Mouse (Mus musculus): ENCODE measurements around the gene Boll. TPM values are rescaled to one million over a fixed set of nuclear protein-coding genes. Genes with fewer than 3 reads are reported as not detected.
"Not testable (repeated sequence)": the region's sequence is repeated elsewhere in the genome, so short reads cannot be mapped to it uniquely, and the experiment has no call there.

Boll gene
- polyA plus RNA-seq, 1 experiment from 2014 or later = 2.0 TPM

DNA sequence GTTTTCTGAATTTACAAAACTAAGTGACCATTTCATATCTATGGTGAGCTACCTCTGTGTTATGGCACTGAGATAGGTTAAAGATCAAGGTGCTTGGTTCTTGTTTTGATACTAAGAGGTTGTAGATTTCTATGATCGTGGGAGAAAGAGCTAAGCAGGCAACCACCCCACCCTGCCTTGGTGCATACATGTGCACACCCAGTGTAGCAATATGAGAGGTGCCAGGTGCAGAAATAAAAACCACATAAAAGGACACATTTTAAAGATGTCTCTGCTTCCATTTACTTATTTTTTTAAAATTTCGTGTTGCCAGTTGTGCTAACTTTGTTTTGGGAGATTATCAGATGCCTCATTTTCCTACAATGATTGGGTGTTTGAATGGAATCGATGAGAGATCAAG lies 9.4 kb upstream of the Boll start:
- WGBS = 80% methylated on average over 3 of the region's 3 CpGs
- Histone ChIP-seq H3K9me3 (no peaks in the 10 kb centered on the region), H3K4me3 (no peak overlapping the region), H3K27ac (no peak overlapping the region), H3K4me1 (no peaks in the 10 kb centered on the region), H3K27me3 (no peaks in the 10 kb centered on the region), H3K9ac (no peak overlapping the region), H3K36me3 (no peaks in the 10 kb centered on the region), H3K4me2 (no peak overlapping the region)
- ATAC-seq (ENCODE audit: insufficient number of reproducible peaks, low FRiP score, low TSS enrichment, low read depth) = no peak

DNA sequence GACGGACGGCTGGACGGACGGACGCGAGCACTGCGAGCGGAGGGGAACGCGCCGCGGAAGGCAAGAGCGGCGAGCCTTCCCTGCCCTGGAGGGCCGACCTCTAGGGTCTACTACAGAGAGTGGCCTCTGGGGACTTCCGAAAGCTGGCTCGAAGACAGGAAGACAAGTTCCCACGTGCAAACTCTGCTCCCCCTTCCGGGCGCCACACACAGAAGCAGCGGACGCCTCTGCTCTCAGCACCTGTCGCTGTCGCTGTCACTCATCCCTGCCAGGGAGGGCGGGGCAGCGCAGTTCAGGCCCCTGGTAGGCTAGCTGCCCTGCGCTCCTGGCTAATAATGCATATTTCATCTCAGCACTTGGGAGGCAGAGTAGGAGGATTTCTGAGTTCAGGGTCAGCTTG lies 317 bp upstream of the Boll start:
- ATAC-seq (ENCODE audit: insufficient number of reproducible peaks, low FRiP score, low TSS enrichment, low read depth) = no peak
- Histone ChIP-seq H3K9me3 (peaks cover 4% of the 10 kb centered on the region; the same call in 1 of the 2 replicates), H3K4me2 (peak overlapping the region; percentile 70), H3K4me1 (peaks cover 12% of the 10 kb centered on the region), H3K27ac (no peak overlapping the region), H3K4me3 (peak overlapping the region; percentile 50), H3K9ac (no peak overlapping the region), H3K27me3 (peaks cover 27% of the 10 kb centered on the region), H3K36me3 (no peaks in the 10 kb centered on the region)
- WGBS = 1% methylated on average over 27 of the region's 27 CpGs

DNA sequence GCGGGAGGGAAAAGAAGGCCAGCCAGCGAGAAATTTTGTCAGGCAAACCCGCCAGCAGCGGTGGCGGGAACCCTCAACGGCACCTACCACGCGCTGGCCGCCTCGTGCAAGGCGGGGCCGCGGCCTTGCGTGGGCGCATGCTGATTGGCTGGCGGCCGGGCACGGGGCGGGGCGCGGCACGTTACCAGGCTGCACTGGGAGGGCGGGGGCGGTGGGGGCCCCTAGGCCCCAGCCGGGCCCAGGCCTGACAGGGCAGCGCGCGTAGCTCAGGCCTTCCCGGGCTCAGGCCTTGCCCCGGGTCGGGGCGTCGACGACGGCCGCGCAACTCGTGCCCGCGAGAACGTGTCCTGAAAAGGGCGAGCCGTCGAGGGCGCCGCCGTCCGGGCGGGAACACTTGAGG lies 635 bp downstream of the Boll start:
- peaks cover 27% of the 10 kb centered on the region for H3K27me3 ChIP-seq
- ATAC-seq (ENCODE audit: insufficient number of reproducible peaks, low FRiP score, low TSS enrichment, low read depth) = no peak

DNA sequence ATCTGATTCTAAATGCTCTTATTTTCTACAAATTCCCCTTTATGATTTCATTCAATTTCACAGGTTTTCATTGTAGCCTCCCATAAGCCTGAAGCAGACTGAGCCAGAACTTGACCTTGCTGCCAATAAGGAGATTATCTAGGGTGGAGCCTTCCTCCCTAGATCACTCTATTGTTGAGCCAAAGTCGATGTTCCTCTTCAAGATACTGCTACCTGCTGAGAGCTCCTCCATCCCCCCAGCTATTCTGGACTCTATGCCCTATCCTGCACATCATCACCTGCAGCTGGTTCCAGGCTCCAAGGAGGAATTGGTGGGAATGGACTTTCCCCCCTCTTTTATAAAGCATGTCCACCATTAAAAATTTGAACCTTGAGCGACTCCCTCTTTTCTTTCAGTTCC lies 11.4 kb downstream of the Boll start:
- not testable (repeated sequence) for H3K9ac ChIP-seq; H3K27ac ChIP-seq; H3K9me3 ChIP-seq; H3K4me3 ChIP-seq; H3K36me3 ChIP-seq; H3K27me3 ChIP-seq; H3K4me2 ChIP-seq; ATAC-seq (ENCODE audit: insufficient number of reproducible peaks, low FRiP score, low TSS enrichment, low read depth); H3K4me1 ChIP-seq
- 82% methylated on average over 2 of the region's 2 CpGs for WGBS

More for the DNA sequence above, 635 bp downstream of the Boll start:
- H3K27ac ChIP-seq = no peak overlapping the region
- H3K4me2 ChIP-seq = peak overlapping the region; percentile 70
- peaks cover 12% of the 10 kb centered on the region for H3K4me1 ChIP-seq
- 57% methylated on average over 48 of the region's 49 CpGs for WGBS
- H3K9me3 ChIP-seq = peaks cover 4% of the 10 kb centered on the region; the same call in 1 of the 2 replicates
- H3K36me3 ChIP-seq = no peaks in the 10 kb centered on the region
- H3K4me3 ChIP-seq = peak overlapping the region; percentile 50
- H3K9ac ChIP-seq = no peak overlapping the region

DNA sequence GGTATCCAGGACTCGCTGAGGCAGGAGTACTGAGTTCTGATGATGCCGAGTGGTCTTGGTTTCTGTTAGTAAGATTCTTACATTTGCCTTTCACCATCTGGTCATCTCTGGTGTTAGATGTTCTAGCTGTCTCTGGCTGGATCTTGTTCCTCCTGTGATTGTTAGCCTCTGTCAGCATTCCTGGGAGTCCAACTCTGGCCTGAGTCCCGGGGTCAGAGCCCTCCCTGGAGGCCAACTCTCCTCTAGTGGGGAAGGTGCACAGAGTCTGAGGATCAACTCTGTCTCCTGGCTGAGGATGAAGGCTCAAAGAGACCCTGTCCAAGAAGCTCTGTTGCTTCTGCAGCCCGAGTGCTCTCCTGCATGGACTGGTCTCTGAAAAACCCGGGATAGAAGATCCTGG lies 37.8 kb downstream of the Boll start:
- ATAC-seq (ENCODE audit: insufficient number of reproducible peaks, low FRiP score, low TSS enrichment, low read depth); H3K4me2 ChIP-seq; H3K4me3 ChIP-seq; H3K27me3 ChIP-seq; H3K27ac ChIP-seq; H3K36me3 ChIP-seq; H3K9ac ChIP-seq; H3K4me1 ChIP-seq; H3K9me3 ChIP-seq: not testable (repeated sequence)
- WGBS = 80% methylated on average over 5 of the region's 5 CpGs

DNA sequence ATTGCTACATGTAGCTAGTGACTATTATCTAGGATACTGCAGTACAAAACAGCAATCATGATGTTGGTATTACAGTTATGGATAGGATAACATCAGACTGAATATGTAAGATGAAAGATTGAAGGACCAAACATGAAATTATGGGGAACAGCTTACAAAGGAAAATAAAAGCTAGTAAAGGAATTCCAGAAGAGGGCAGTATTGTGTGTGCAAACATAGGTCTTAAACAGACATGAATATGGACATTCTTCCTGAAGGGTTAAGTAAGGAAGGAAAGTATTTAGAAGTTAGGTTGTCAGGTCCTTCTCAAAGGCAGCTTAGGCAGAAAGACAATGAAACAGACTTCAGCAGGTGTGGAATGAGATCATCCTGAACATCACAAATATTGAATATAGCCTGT lies 62.2 kb downstream of the Boll start:
- no peaks in the 10 kb centered on the region for H3K27me3 ChIP-seq
- H3K9me3 ChIP-seq = no peaks in the 10 kb centered on the region
- H3K4me3 ChIP-seq = no peak overlapping the region
- H3K27ac ChIP-seq = no peak overlapping the region
- H3K4me2 ChIP-seq = no peak overlapping the region
- H3K36me3 ChIP-seq = no peaks in the 10 kb centered on the region
- H3K4me1 ChIP-seq = no peaks in the 10 kb centered on the region
- no peak overlapping the region for H3K9ac ChIP-seq
- ATAC-seq (ENCODE audit: insufficient number of reproducible peaks, low FRiP score, low TSS enrichment, low read depth) = no peak

DNA sequence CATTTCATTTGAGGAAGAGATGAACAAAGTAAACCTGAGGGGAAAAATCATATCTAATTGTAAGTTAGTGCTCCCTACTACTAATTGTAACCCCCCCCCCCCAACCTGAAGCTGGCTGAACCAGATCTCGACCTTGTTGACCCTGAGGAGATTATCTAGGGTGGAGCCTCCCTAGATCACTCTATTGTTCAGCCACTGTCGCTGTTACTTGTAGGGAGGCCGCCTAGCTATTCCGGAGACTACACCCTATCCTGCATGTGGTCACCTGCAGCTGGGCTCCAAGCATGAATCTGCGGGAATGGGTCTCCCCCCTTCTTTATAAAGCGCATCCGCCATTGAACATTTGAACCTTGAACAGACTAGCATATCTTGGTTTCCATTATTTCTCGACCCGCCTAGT lies 84.2 kb downstream of the Boll start:
- Histone ChIP-seq H3K9ac (no peak overlapping the region), H3K4me1 (no peaks in the 10 kb centered on the region), H3K4me2 (no peak overlapping the region), H3K4me3 (no peak overlapping the region), H3K9me3 (no peaks in the 10 kb centered on the region), H3K36me3 (no peaks in the 10 kb centered on the region), H3K27ac (no peak overlapping the region), H3K27me3 (no peaks in the 10 kb centered on the region)
- ATAC-seq (ENCODE audit: insufficient number of reproducible peaks, low FRiP score, low TSS enrichment, low read depth) = no peak
- 77% methylated on average over 9 of the region's 9 CpGs for WGBS

DNA sequence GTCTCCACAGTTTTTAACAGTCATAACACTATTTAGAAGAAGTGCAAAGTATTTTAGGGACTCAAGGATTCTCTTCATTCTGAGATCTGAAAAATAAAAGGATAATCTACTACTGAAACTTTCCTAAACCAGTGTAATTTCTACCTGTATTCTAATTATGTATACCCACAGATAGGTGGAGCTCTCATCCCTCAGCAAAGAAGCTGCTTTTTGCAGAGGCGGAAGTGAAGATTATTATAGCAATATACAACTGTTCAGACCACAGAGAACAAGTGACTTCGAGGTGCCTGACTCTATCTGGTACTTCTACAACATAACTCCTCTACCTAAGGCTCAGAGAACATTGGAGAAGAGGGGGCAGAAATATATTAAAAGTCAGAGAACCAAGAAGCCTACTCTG lies 97.8 kb downstream of the Boll start:
- H3K27ac ChIP-seq = no peak overlapping the region
- H3K9me3 ChIP-seq = no peaks in the 10 kb centered on the region
- no peak overlapping the region for H3K4me2 ChIP-seq
- H3K27me3 ChIP-seq = no peaks in the 10 kb centered on the region
- H3K4me3 ChIP-seq = no peak overlapping the region
- ATAC-seq (ENCODE audit: insufficient number of reproducible peaks, low FRiP score, low TSS enrichment, low read depth) = no peak
- no peak overlapping the region for H3K9ac ChIP-seq
- WGBS = 55% methylated on average over 2 of the region's 2 CpGs
- no peaks in the 10 kb centered on the region for H3K4me1 ChIP-seq
- H3K36me3 ChIP-seq = no peaks in the 10 kb centered on the region

DNA sequence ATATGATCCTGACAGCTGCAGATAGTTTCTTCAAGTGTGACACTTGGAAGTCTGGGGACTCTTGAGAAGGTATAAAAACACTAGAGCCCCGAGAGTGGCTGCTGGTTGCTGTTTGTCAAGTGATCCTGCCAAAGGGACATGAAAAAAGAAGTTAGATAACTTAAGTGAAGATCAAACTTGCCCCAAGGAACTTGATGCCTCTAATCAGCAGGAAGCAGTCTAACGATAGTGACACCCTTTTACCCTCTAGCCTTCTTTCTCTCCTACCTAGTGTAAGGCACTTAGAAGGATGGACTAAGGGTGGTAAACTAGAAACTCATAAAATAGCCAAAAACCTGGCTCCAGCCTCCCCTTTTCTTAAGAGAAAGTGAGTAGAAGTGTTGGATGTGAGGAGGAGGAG lies 98.9 kb downstream of the Boll start:
- no peak for ATAC-seq (ENCODE audit: insufficient number of reproducible peaks, low FRiP score, low TSS enrichment, low read depth)
- no peaks in the 10 kb centered on the region for H3K9me3 ChIP-seq
- H3K4me2 ChIP-seq = no peak overlapping the region
- no peaks in the 10 kb centered on the region for H3K36me3 ChIP-seq
- no peaks in the 10 kb centered on the region for H3K4me1 ChIP-seq
- no peak overlapping the region for H3K9ac ChIP-seq
- no peak overlapping the region for H3K27ac ChIP-seq
- WGBS = 31% methylated on average over 2 of the region's 2 CpGs
- H3K4me3 ChIP-seq = no peak overlapping the region
- H3K27me3 ChIP-seq = no peaks in the 10 kb centered on the region

DNA sequence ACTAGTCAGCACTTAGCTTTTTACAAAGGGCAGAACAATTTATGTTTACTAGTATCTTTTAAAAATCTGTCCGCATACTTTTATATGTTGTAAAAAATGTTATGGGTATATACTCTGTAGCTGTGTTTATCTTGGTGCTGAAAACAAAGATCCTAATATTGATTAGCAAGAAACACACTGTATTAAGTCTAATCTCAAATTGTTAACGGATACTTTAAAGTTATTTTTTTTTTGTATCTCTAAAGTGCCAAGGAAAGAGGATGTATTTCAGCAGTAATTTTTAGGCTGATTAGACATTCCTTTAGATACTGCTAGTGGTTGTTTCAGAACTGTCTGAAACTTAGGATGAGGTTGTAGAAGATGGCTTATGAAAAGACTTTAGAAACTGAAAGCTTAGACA lies 116.9 kb downstream of the Boll start:
- Histone ChIP-seq H3K36me3 (no peaks in the 10 kb centered on the region), H3K4me1 (no peaks in the 10 kb centered on the region), H3K4me2 (no peak overlapping the region), H3K27me3 (no peaks in the 10 kb centered on the region), H3K9me3 (no peaks in the 10 kb centered on the region), H3K4me3 (no peak overlapping the region), H3K9ac (no peak overlapping the region), H3K27ac (no peak overlapping the region)
- WGBS = 72% methylated on average over 2 of the region's 2 CpGs
- ATAC-seq (ENCODE audit: insufficient number of reproducible peaks, low FRiP score, low TSS enrichment, low read depth) = no peak

DNA sequence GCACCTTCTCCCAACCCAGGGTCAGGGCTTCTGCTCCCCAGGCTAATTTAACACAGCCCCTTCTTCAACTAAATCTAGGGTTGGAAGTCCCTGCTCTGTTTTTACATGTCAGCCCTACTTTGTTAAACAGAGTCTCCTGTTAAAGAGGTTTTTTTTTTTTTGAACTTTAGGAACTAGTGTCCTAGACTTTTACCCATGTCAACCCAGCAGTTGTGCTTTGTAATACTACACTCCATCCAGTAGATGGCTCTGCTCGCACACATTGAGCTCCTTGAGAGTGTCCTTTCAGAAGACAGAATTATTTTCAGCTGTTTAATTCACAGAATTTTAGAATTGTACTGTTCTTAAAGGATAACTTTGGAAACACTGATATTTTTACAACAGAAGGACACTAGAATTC lies 124.0 kb downstream of the Boll start:
- Histone ChIP-seq H3K27me3 (no peaks in the 10 kb centered on the region), H3K36me3 (no peaks in the 10 kb centered on the region; the same call in 1 of the 2 replicates), H3K4me2 (peak overlapping the region; percentile 87; the same call in 1 of the 2 replicates), H3K4me3 (peak overlapping the region; percentile 87; the same call in 1 of the 2 replicates), H3K9ac (no peak overlapping the region), H3K27ac (no peak overlapping the region), H3K4me1 (peaks cover 14% of the 10 kb centered on the region), H3K9me3 (no peaks in the 10 kb centered on the region)
- 0% methylated on average over 1 of the region's 1 CpGs for WGBS
- no peak for ATAC-seq (ENCODE audit: insufficient number of reproducible peaks, low FRiP score, low TSS enrichment, low read depth)

DNA sequence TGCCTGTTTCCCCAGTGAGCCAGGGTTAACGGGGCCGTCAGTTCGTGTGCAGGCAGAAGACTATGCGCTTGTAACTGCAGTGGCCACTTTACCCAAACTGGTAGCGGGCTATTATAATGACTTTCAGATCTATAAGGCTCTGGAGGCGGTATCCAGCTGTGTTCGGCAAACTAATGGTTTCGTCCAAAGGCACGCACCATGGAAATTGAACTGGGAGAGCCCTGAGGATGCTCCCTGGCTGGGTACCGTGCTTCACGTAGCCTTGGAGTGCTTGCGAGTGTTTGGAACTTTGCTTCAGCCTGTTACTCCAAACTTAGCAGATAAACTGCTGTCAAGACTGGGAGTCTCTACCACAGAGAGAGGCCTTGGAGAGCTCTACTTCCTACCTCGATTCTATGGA lies 124.8 kb downstream of the Boll start:
- H3K27me3 ChIP-seq = no peaks in the 10 kb centered on the region
- ATAC-seq (ENCODE audit: insufficient number of reproducible peaks, low FRiP score, low TSS enrichment, low read depth) = no peak
- no peaks in the 10 kb centered on the region; the same call in 1 of the 2 replicates for H3K36me3 ChIP-seq
- peak overlapping the region; percentile 87 for H3K4me3 ChIP-seq
- H3K27ac ChIP-seq = no peak overlapping the region
- no peaks in the 10 kb centered on the region for H3K9me3 ChIP-seq
- peaks cover 14% of the 10 kb centered on the region for H3K4me1 ChIP-seq
- H3K4me2 ChIP-seq = peak overlapping the region; percentile 87
- WGBS = 24% methylated on average over 13 of the region's 13 CpGs
- peak overlapping the region; percentile 62 for H3K9ac ChIP-seq

DNA sequence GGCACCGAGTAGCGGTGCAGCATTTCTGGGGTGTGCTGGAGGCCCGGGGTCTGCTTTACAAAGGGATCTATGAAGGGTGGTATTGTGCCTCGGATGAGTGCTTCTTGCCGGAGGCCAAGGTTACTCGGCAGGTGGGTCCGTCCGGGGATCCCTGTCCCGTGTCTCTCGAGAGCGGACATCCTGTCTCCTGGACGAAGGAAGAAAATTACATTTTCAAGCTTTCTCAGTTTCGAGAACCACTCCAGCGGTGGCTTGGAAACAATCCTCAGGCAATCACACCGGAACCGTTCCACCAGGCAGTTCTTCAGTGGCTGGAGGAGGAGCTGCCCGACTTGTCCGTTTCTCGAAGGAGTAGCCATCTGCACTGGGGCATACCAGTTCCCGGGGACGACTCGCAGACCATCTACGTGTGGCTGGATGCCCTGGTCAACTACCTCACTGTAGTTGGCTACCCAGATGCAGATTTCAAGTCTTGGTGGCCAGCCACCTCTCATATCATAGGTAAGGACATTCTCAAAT lies 125.6 kb downstream of the Boll start:
- Histone ChIP-seq H3K9ac (peak overlapping the region; percentile 62), H3K27ac (peak overlapping the region; percentile 63; the same call in 1 of the 2 replicates), H3K4me3 (peak overlapping the region; percentile 87), H3K4me1 (peaks cover 14% of the 10 kb centered on the region), H3K9me3 (no peaks in the 10 kb centered on the region), H3K36me3 (peaks cover 2% of the 10 kb centered on the region; the same call in 1 of the 2 replicates), H3K4me2 (peak overlapping the region; percentile 87), H3K27me3 (no peaks in the 10 kb centered on the region)
- under 1% methylated on average over 23 of the region's 23 CpGs for WGBS
- no peak for ATAC-seq (ENCODE audit: insufficient number of reproducible peaks, low FRiP score, low TSS enrichment, low read depth)

Measured in limb, embryonic 15.5 days (tissue).